Mouse (Mus musculus): ENCODE measurements around the gene Wbp1l.

DNA sequence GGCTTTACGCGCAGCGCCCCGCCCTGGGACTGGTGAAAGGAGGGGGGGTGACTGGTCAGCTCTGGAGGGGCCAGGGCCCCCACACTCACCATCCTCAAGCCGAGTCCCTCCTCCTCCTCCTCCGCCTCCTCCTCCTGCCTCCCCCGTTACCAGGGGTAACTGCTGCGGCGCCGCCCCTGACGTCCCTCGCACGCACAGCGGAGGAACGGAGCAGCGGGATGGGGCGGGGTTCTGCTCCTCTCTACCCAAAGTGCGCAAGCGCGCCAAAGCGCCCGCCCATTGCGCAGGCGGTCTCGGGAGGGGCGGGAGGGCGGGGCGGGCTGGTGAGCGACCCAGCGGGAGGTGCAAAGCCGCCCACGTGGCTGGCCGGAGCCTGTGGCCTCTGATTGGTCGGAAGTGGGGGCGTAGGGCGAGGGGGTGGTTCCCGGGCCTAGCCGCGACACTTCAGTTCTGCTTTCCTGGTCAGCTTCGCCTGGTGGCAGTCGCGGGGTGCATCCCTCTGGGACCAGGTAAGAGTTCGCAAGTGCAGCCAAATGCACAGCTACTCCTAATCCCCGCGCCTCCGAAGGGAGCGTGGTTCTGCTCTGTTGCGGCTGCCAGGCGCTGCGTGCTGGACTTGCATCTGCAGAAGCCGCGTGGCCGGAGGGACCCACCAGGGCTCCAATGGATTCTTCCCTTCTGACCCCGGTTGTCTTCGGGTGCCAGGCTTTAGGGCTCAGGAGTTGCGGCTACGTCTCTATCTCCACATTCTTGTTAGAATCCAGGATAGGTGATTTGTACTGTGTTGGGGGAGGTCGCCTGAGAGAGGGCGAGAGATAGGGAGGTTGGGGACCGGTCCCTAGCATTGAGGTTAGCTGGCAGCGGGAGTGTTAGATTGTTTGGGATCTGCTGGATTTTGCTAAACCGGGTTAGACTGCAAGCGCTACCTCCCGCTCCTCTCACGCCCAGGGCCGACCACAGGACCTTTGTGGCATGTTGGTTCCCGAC is 25.6 kb upstream of the Wbp1l start, which contains the start of the genes Arl3 and Sfxn2:
- peak; percentile 55; the same call in 1 of the 2 replicates for TF ChIP-seq POLR2A (IDR thresholded peaks at IDR 0.05; ENCODE audit: low read depth, low read length)
- TF ChIP-seq CTCF (IDR thresholded peaks at IDR 0.05; ENCODE audit: extremely low read depth, insufficient read depth, insufficient read length, insufficient replicate concordance), result 0 out of 2 replicates have a peak, but pooled peaks have one; percentile 6

Measured in spleen, adult 2 months (tissue).